Mouse (Mus musculus) bone marrow macrophage, adult 2 months (primary cell): Measurements from ENCODE around the gene Mrpl47.

ENCODE experiments used
- CTCF ChIP-seq: IDR thresholded peaks from 2 replicates; pipeline ENCODE4 v1.5.1; 2012; ENCODE audit warnings: low read depth, mild to moderate bottlenecking, low read length, moderate library complexity
- POLR2A ChIP-seq: IDR thresholded peaks from 2 replicates; pipeline ENCODE4 v1.6.1; 2012; ENCODE audit warnings: mild to moderate bottlenecking, low read depth, low read length, borderline replicate concordance

DNA sequence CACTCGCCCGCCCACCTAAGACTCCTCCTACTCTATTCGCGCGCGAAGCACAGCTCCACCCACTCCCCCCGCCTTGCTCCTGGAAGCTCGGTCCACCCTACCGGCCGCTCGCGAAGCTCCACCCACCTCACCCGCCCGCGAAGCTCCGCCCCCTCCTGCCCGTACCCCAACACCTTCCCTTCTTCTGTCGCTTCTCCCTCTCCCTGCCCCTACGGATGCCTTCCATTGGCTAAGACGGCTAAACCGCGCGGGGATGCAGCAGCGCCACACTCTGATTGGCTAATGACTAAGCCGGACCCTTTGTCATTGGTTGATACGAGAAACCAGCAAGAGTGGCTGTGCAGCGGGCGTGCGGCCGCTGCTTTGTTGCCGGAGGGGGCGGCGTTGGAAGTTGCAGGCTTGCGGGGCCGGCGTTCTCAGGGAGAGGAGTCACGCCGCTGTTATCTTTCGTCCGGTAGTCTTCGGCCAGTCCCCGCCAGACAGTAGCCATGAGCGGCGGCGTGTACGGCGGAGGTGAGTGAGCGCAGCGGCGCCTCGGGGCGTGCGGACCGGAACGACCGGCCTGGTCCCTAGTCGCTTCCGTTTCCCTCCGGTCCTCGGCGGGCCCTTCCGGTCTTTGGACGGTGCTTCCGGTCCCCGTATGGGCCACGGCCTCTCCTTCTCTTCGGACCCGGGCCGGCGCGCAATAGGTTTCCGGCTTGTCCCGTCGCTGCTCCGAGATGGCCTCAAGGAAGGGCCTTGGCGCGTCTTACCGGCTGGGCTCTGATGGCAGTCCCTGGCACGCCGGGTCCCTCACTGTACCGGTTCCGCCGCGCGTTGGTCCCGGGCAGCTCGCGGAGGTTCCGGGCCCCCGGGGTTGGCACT, 28.8 kb downstream of the Mrpl47 start:
- no peak for TF ChIP-seq CTCF
- TF ChIP-seq POLR2A = no peak
